Mouse (Mus musculus): ENCODE measurements at regions not wholly inside any gene's neighbourhood (a gene's known extent, or its start where the extent isn't known, plus 50 kb on each side); places are given as distances from the start of the nearest gene placed in this dataset.
"Not testable (repeated sequence)": the region's sequence is repeated elsewhere in the genome, so short reads cannot be mapped to it uniquely, and the experiment has no call there.

- not testable (repeated sequence) for ATAC-seq (replicated peaks; ENCODE audit: low FRiP score)
These were observed 84.3 kb downstream of the 1810013L24Rik start for GRCm38 (mm10) chr16:8914183-8914582.

GRCm38 (mm10) chr16:8916091-8916490 is 86.2 kb downstream of the 1810013L24Rik start:
- H3K4me3 ChIP-seq (ENCODE audit: low read depth, low read length) = no peak overlapping the region
- ATAC-seq (replicated peaks; ENCODE audit: low FRiP score) (no peak), DNase-seq (ENCODE audit: low spot score) (no peak)
- H3K36me3 ChIP-seq (ENCODE audit: control insufficient read depth, insufficient read depth, low read length) = no peaks in the 10 kb centered on the region
- H3K27me3 ChIP-seq (replicated peaks; ENCODE audit: control insufficient read depth, insufficient read depth, low read length) = no peaks in the 10 kb centered on the region
- H3K9me3 ChIP-seq (ENCODE audit: control insufficient read depth, low read length) = no peaks in the 10 kb centered on the region
- H3K27ac ChIP-seq (ENCODE audit: low read depth, low read length) = no peak overlapping the region
- H3K9ac ChIP-seq (ENCODE audit: low read depth, low read length) = no peak overlapping the region
- WGBS = 57% methylated on average over 7 of the region's 7 CpGs
- no peaks in the 10 kb centered on the region for H3K4me1 ChIP-seq (replicated peaks; ENCODE audit: control insufficient read depth, insufficient read depth, low read length)
- no peak overlapping the region for H3K4me2 ChIP-seq

More at GRCm38 (mm10) chr16:8914183-8914582, 84.3 kb downstream of the 1810013L24Rik start:
- not testable (repeated sequence) for H3K4me1 ChIP-seq (replicated peaks; ENCODE audit: control insufficient read depth, insufficient read depth, low read length); H3K27me3 ChIP-seq (replicated peaks; ENCODE audit: control insufficient read depth, insufficient read depth, low read length); H3K9ac ChIP-seq (ENCODE audit: low read depth, low read length); H3K36me3 ChIP-seq (ENCODE audit: control insufficient read depth, insufficient read depth, low read length); H3K27ac ChIP-seq (ENCODE audit: low read depth, low read length); H3K4me3 ChIP-seq (ENCODE audit: low read depth, low read length); H3K4me2 ChIP-seq; H3K9me3 ChIP-seq (ENCODE audit: control insufficient read depth, low read length); DNase-seq (ENCODE audit: low spot score)
- 23% methylated on average over 1 of the region's 1 CpGs for WGBS

- H3K4me2 ChIP-seq = no peak overlapping the region
- DNase-seq (ENCODE audit: low spot score) (no peak), ATAC-seq (replicated peaks; ENCODE audit: low FRiP score) (no peak)
- WGBS = 81% methylated on average over 9 of the region's 9 CpGs
- no peak overlapping the region for H3K4me3 ChIP-seq (ENCODE audit: low read depth, low read length)
- no peaks in the 10 kb centered on the region for H3K36me3 ChIP-seq (ENCODE audit: control insufficient read depth, insufficient read depth, low read length)
- H3K9me3 ChIP-seq (ENCODE audit: control insufficient read depth, low read length) = no peaks in the 10 kb centered on the region; the same call in 1 of the 2 replicates
- no peak overlapping the region for H3K27ac ChIP-seq (ENCODE audit: low read depth, low read length)
- H3K9ac ChIP-seq (ENCODE audit: low read depth, low read length) = no peak overlapping the region
- H3K4me1 ChIP-seq (replicated peaks; ENCODE audit: control insufficient read depth, insufficient read depth, low read length) = no peaks in the 10 kb centered on the region
- H3K27me3 ChIP-seq (replicated peaks; ENCODE audit: control insufficient read depth, insufficient read depth, low read length) = no peaks in the 10 kb centered on the region
These were observed 89.0 kb downstream of the 1810013L24Rik start for GRCm38 (mm10) chr16:8918741-8919535.

GRCm38 (mm10) chr16:8924732-8925131 is 94.8 kb downstream of the 1810013L24Rik start:
- WGBS = 78% methylated on average over 4 of the region's 4 CpGs
- Histone ChIP-seq H3K27me3 (replicated peaks; ENCODE audit: control insufficient read depth, insufficient read depth, low read length) (no peaks in the 10 kb centered on the region), H3K9me3 (ENCODE audit: control insufficient read depth, low read length) (no peaks in the 10 kb centered on the region; the same call in 1 of the 2 replicates), H3K4me2 (no peak overlapping the region), H3K27ac (ENCODE audit: low read depth, low read length) (no peak overlapping the region), H3K4me1 (replicated peaks; ENCODE audit: control insufficient read depth, insufficient read depth, low read length) (no peaks in the 10 kb centered on the region), H3K4me3 (ENCODE audit: low read depth, low read length) (no peak overlapping the region), H3K9ac (ENCODE audit: low read depth, low read length) (no peak overlapping the region), H3K36me3 (ENCODE audit: control insufficient read depth, insufficient read depth, low read length) (no peaks in the 10 kb centered on the region)
- ATAC-seq (replicated peaks; ENCODE audit: low FRiP score) = no peak
- DNase-seq (ENCODE audit: low spot score) = no peak

- H3K27ac ChIP-seq (ENCODE audit: low read depth, low read length) = no peak overlapping the region
- no peak overlapping the region for H3K9ac ChIP-seq (ENCODE audit: low read depth, low read length)
- ATAC-seq (replicated peaks; ENCODE audit: low FRiP score) (no peak), DNase-seq (ENCODE audit: low spot score) (no peak)
- H3K27me3 ChIP-seq (replicated peaks; ENCODE audit: control insufficient read depth, insufficient read depth, low read length) = no peaks in the 10 kb centered on the region
- H3K36me3 ChIP-seq (ENCODE audit: control insufficient read depth, insufficient read depth, low read length) = no peaks in the 10 kb centered on the region
- H3K4me2 ChIP-seq = no peak overlapping the region
- H3K4me1 ChIP-seq (replicated peaks; ENCODE audit: control insufficient read depth, insufficient read depth, low read length) = no peaks in the 10 kb centered on the region
- no peak overlapping the region for H3K4me3 ChIP-seq (ENCODE audit: low read depth, low read length)
- H3K9me3 ChIP-seq (ENCODE audit: control insufficient read depth, low read length) = no peaks in the 10 kb centered on the region
These were observed 102.1 kb downstream of the 1810013L24Rik start for GRCm38 (mm10) chr16:8931961-8932360.

- no peak for DNase-seq (ENCODE audit: low spot score)
- 91% methylated on average over 3 of the region's 3 CpGs for WGBS
These were observed 103.2 kb downstream of the 1810013L24Rik start for GRCm38 (mm10) chr16:8933121-8933520.

GRCm38 (mm10) chr16:8936446-8936845 is 106.5 kb downstream of the 1810013L24Rik start:
- Histone ChIP-seq H3K9me3 (ENCODE audit: control insufficient read depth, low read length) (no peaks in the 10 kb centered on the region), H3K27ac (ENCODE audit: low read depth, low read length) (no peak overlapping the region), H3K27me3 (replicated peaks; ENCODE audit: control insufficient read depth, insufficient read depth, low read length) (no peaks in the 10 kb centered on the region), H3K9ac (ENCODE audit: low read depth, low read length) (no peak overlapping the region), H3K36me3 (ENCODE audit: control insufficient read depth, insufficient read depth, low read length) (no peaks in the 10 kb centered on the region), H3K4me3 (ENCODE audit: low read depth, low read length) (no peak overlapping the region), H3K4me1 (replicated peaks; ENCODE audit: control insufficient read depth, insufficient read depth, low read length) (no peaks in the 10 kb centered on the region), H3K4me2 (no peak overlapping the region)
- ATAC-seq (replicated peaks; ENCODE audit: low FRiP score) = no peak
- no peak for DNase-seq (ENCODE audit: low spot score)

More at GRCm38 (mm10) chr16:8933121-8933520, 103.2 kb downstream of the 1810013L24Rik start:
- Histone ChIP-seq H3K4me1 (replicated peaks; ENCODE audit: control insufficient read depth, insufficient read depth, low read length) (no peaks in the 10 kb centered on the region), H3K4me2 (no peak overlapping the region), H3K9ac (ENCODE audit: low read depth, low read length) (no peak overlapping the region), H3K9me3 (ENCODE audit: control insufficient read depth, low read length) (no peaks in the 10 kb centered on the region), H3K27ac (ENCODE audit: low read depth, low read length) (no peak overlapping the region), H3K27me3 (replicated peaks; ENCODE audit: control insufficient read depth, insufficient read depth, low read length) (no peaks in the 10 kb centered on the region), H3K36me3 (ENCODE audit: control insufficient read depth, insufficient read depth, low read length) (no peaks in the 10 kb centered on the region), H3K4me3 (ENCODE audit: low read depth, low read length) (no peak overlapping the region)
- ATAC-seq (replicated peaks; ENCODE audit: low FRiP score) = no peak

- H3K4me3 ChIP-seq (ENCODE audit: low read depth, low read length) = no peak overlapping the region
- H3K4me2 ChIP-seq = no peak overlapping the region
- no peak overlapping the region for H3K27ac ChIP-seq (ENCODE audit: low read depth, low read length)
- H3K4me1 ChIP-seq (replicated peaks; ENCODE audit: control insufficient read depth, insufficient read depth, low read length) = no peaks in the 10 kb centered on the region
- no peak overlapping the region for H3K9ac ChIP-seq (ENCODE audit: low read depth, low read length)
- ATAC-seq (replicated peaks; ENCODE audit: low FRiP score) (no peak), DNase-seq (ENCODE audit: low spot score) (no peak)
- 32% methylated on average over 5 of the region's 5 CpGs for WGBS
- H3K9me3 ChIP-seq (ENCODE audit: control insufficient read depth, low read length) = no peaks in the 10 kb centered on the region
- H3K27me3 ChIP-seq (replicated peaks; ENCODE audit: control insufficient read depth, insufficient read depth, low read length) = no peaks in the 10 kb centered on the region
- no peaks in the 10 kb centered on the region for H3K36me3 ChIP-seq (ENCODE audit: control insufficient read depth, insufficient read depth, low read length)
These were observed 108.6 kb downstream of the 1810013L24Rik start for GRCm38 (mm10) chr16:8938516-8938915.

GRCm38 (mm10) chr16:8939136-8939535 is 109.2 kb downstream of the 1810013L24Rik start:
- H3K27me3 ChIP-seq (replicated peaks; ENCODE audit: control insufficient read depth, insufficient read depth, low read length) = no peaks in the 10 kb centered on the region
- no peak for DNase-seq (ENCODE audit: low spot score)
- no peaks in the 10 kb centered on the region for H3K9me3 ChIP-seq (ENCODE audit: control insufficient read depth, low read length)
- no peaks in the 10 kb centered on the region for H3K36me3 ChIP-seq (ENCODE audit: control insufficient read depth, insufficient read depth, low read length)
- no peak overlapping the region for H3K4me2 ChIP-seq
- 29% methylated on average over 7 of the region's 7 CpGs for WGBS
- ATAC-seq (replicated peaks; ENCODE audit: low FRiP score) = no peak
- no peak overlapping the region for H3K4me3 ChIP-seq (ENCODE audit: low read depth, low read length)
- no peaks in the 10 kb centered on the region for H3K4me1 ChIP-seq (replicated peaks; ENCODE audit: control insufficient read depth, insufficient read depth, low read length)
- H3K27ac ChIP-seq (ENCODE audit: low read depth, low read length) = no peak overlapping the region
- H3K9ac ChIP-seq (ENCODE audit: low read depth, low read length) = no peak overlapping the region
